Mouse (Mus musculus) G1E (cell line): Measurements from ENCODE around the gene Atp6v0e. TPM values are rescaled to one million over a fixed set of nuclear protein-coding genes. Genes with fewer than 3 reads are reported as not detected.
A peak's percentile ranks its signal among the peaks of the same experiment; 100 is the strongest.

Source experiments
- ATAC-seq: 2 replicates; pipeline ENCODE4 v1.8.0; 2016; ENCODE audit warnings: mild to moderate bottlenecking; ENCODE audit not compliant: insufficient number of reproducible peaks, poor library complexity, low FRiP score, severe bottlenecking; ENCODE audit errors: extremely low read depth
- DNase-seq: peaks from one replicate; pipeline ENCODE4 v3.0.0; 2012; ENCODE audit warnings: low spot score
- H3K27me3 ChIP-seq: 2 replicates; pipeline ENCODE4 v1.6.1; 2012; ENCODE audit warnings: mild to moderate bottlenecking, low read length, inconsistent platforms; ENCODE audit not compliant: insufficient read depth
- H3K36me3 ChIP-seq: replicated peaks from 2 replicates; pipeline ENCODE3; 2012; ENCODE audit warnings: mild to moderate bottlenecking, inconsistent platforms
- H3K4me1 ChIP-seq: 2 replicates; pipeline ENCODE4 v1.6.1; 2012; ENCODE audit warnings: low read depth, low read length, inconsistent platforms, mixed read lengths; ENCODE audit not compliant: insufficient read depth
- H3K4me3 ChIP-seq: 2 replicates; pipeline ENCODE4 v1.5.1; 2012; ENCODE audit warnings: low read depth, mild to moderate bottlenecking, inconsistent platforms, low read length, moderate library complexity, mixed read lengths
- H3K9me3 ChIP-seq: replicated peaks from 2 replicates; pipeline ENCODE4 v1.6.1; 2012; ENCODE audit warnings: inconsistent platforms
- CTCF ChIP-seq: IDR thresholded peaks from 2 replicates; pipeline ENCODE4 v1.5.1; 2012; ENCODE audit warnings: low read depth, low read length, inconsistent platforms, mixed read lengths
- GATA1 ChIP-seq: IDR thresholded peaks from 2 replicates; pipeline ENCODE4 v1.6.1; 2012; ENCODE audit warnings: borderline replicate concordance, low read length, inconsistent platforms, mixed read lengths
- GATA2 ChIP-seq: IDR thresholded peaks from 2 replicates; pipeline ENCODE4 v1.6.1; 2012; ENCODE audit warnings: low read depth, low read length, inconsistent platforms, borderline replicate concordance
- POLR2AphosphoS5 ChIP-seq: IDR thresholded peaks from 2 replicates; pipeline ENCODE4 v1.6.1; 2012; ENCODE audit warnings: low read depth, low read length, inconsistent platforms; ENCODE audit not compliant: insufficient replicate concordance
- TAL1 ChIP-seq: conservative IDR thresholded peaks from 2 replicates; pipeline ENCODE4 v1.6.1; 2012; ENCODE audit warnings: low read depth, low read length, inconsistent platforms, mixed read lengths
- polyA plus RNA-seq: library from polyadenylated mRNA; stranded (reverse); fragments of >175 nt; gene quantifications from 2 replicates; pipeline ENCODE4 v1.2.3, GENCODE M21; 2012
- total RNA-seq, 2 experiments: library from RNA; stranded (forward) in 1 of 2; stranded (reverse) in 1 of 2; fragments of 200-1000 nt in 1 of 2; fragments of >200 nt in 1 of 2; fragmentation: Nextera tagmentation in 1 of 2; gene quantifications; 2 replicates each; pipeline ENCODE4 v1.2.3; 2014 to 2017

The Atp6v0e gene
- total and polyA plus RNA-seq, 3 experiments = 9.6 to 325 (median 117) TPM

GRCm38 (mm10) chr17:26638655-26639054, 24.4 kb upstream of the Atp6v0e start:
- Histone ChIP-seq H3K4me1 (peaks cover 6% of the 10 kb centered on the region; the same call in 1 of the 2 replicates), H3K4me3 (no peak overlapping the region), H3K9me3 (no peaks in the 10 kb centered on the region), H3K27me3 (no peaks in the 10 kb centered on the region), H3K36me3 (peaks cover 96% of the 10 kb centered on the region)
- DNase-seq (peak; percentile 56), ATAC-seq (peak; percentile 40)
- TF ChIP-seq TAL1 (no peak), GATA2 (no peak), CTCF (peak; percentile 92), POLR2AphosphoS5 (no peak), GATA1 (no peak)

- no peaks in the 10 kb centered on the region for H3K9me3 ChIP-seq
- DNase-seq = no peak
- no peaks in the 10 kb centered on the region for H3K27me3 ChIP-seq
- TF ChIP-seq POLR2AphosphoS5 (no peak), GATA1 (no peak), CTCF (no peak), TAL1 (no peak), GATA2 (no peak)
- no peak overlapping the region for H3K4me3 ChIP-seq
- H3K36me3 ChIP-seq = peaks cover 96% of the 10 kb centered on the region
- peaks cover 10% of the 10 kb centered on the region; the same call in 1 of the 2 replicates for H3K4me1 ChIP-seq
- ATAC-seq = no peak
These were observed 23.2 kb upstream of the Atp6v0e start for GRCm38 (mm10) chr17:26639791-26640190.

- DNase-seq = no peak
- TF ChIP-seq TAL1 = no peak
- no peak for TF ChIP-seq GATA2
- no peak for TF ChIP-seq CTCF
- TF ChIP-seq POLR2AphosphoS5 = no peak
- no peak for TF ChIP-seq GATA1
These were observed 22.7 kb upstream of the Atp6v0e start for GRCm38 (mm10) chr17:26640286-26640740.

GRCm38 (mm10) chr17:26643456-26643855, 19.6 kb upstream of the Atp6v0e start:
- Histone ChIP-seq H3K9me3 (no peaks in the 10 kb centered on the region), H3K4me1 (peaks cover 18% of the 10 kb centered on the region; the same call in 1 of the 2 replicates), H3K36me3 (peaks cover 98% of the 10 kb centered on the region), H3K4me3 (no peak overlapping the region), H3K27me3 (no peaks in the 10 kb centered on the region)
- no peak for ATAC-seq
- TF ChIP-seq GATA2 (no peak), TAL1 (no peak), POLR2AphosphoS5 (no peak), CTCF (no peak), GATA1 (no peak)
- DNase-seq = no peak

More at GRCm38 (mm10) chr17:26640286-26640740, 22.7 kb upstream of the Atp6v0e start:
- Histone ChIP-seq H3K4me3 (no peak overlapping the region), H3K9me3 (no peaks in the 10 kb centered on the region), H3K4me1 (peaks cover 15% of the 10 kb centered on the region; the same call in 1 of the 2 replicates), H3K36me3 (peaks cover 96% of the 10 kb centered on the region), H3K27me3 (no peaks in the 10 kb centered on the region)
- ATAC-seq = no peak

- Histone ChIP-seq H3K36me3 (peaks cover 98% of the 10 kb centered on the region), H3K4me1 (peaks cover 16% of the 10 kb centered on the region; the same call in 1 of the 2 replicates), H3K9me3 (no peaks in the 10 kb centered on the region), H3K4me3 (no peak overlapping the region), H3K27me3 (no peaks in the 10 kb centered on the region)
- DNase-seq (no peak), ATAC-seq (no peak)
- TF ChIP-seq GATA1 = no peak
- TF ChIP-seq POLR2AphosphoS5 = no peak
- no peak for TF ChIP-seq TAL1
- no peak for TF ChIP-seq CTCF
- TF ChIP-seq GATA2 = no peak
These were observed 19.0 kb upstream of the Atp6v0e start for GRCm38 (mm10) chr17:26643993-26644392.

GRCm38 (mm10) chr17:26644509-26645410, 18.3 kb upstream of the Atp6v0e start:
- DNase-seq = no peak
- Histone ChIP-seq H3K36me3 (peaks cover 100% of the 10 kb centered on the region), H3K27me3 (no peaks in the 10 kb centered on the region), H3K9me3 (no peaks in the 10 kb centered on the region), H3K4me3 (no peak overlapping the region), H3K4me1 (peaks cover 16% of the 10 kb centered on the region; the same call in 1 of the 2 replicates)
- TF ChIP-seq CTCF (no peak), GATA1 (no peak), GATA2 (no peak), TAL1 (no peak), POLR2AphosphoS5 (no peak)
- ATAC-seq = no peak
